Mouse (Mus musculus) heart, embryonic 14.5 days (tissue): ENCODE measurements around the gene Ralgds. TPM values are rescaled to one million over a fixed set of nuclear protein-coding genes. Genes with fewer than 3 reads are reported as not detected.

Source experiments
- ATAC-seq: fragments of 200-750 bp; cut with Nextera tagmentation; 2 replicates; pipeline ENCODE4 v1.8.0; 2017; ENCODE audit warnings: low read depth, moderate TSS enrichment; ENCODE audit not compliant: insufficient number of reproducible peaks, insufficient read depth, low FRiP score
- H3K27ac ChIP-seq, 2 experiments: fragments of 200-500 bp in 1 of 2; fragments of 300-500 bp in 1 of 2; sonication (generic) in 1 of 2; replicated peaks in 1 of 2; 2 replicates each; pipeline ENCODE4 v1.5.1; 2012 to 2014; ENCODE audit warnings: low read depth in 2 of 2, low read length in 2 of 2, control low read depth in 1 of 2, mild to moderate bottlenecking in 1 of 2, mixed read lengths in 1 of 2; ENCODE audit not compliant: control insufficient read depth in 1 of 2, insufficient read depth in 1 of 2
- H3K27me3 ChIP-seq: fragments of 300-500 bp; sonication (generic); 2 replicates; pipeline ENCODE4 v1.6.1; 2014; ENCODE audit warnings: mild to moderate bottlenecking, low read length, control low read depth; ENCODE audit not compliant: control insufficient read depth, insufficient read depth
- H3K36me3 ChIP-seq: fragments of 300-500 bp; sonication (generic); 2 replicates; pipeline ENCODE4 v1.6.1; 2014; ENCODE audit warnings: mild to moderate bottlenecking, control low read depth, low read length, mixed read lengths; ENCODE audit not compliant: control insufficient read depth, insufficient read depth
- H3K4me1 ChIP-seq, 2 experiments: fragments of 200-500 bp in 1 of 2; fragments of 300-500 bp in 1 of 2; sonication (generic) in 1 of 2; 2 replicates each; pipeline ENCODE4 v1.6.1; 2012 to 2014; ENCODE audit warnings: low read length in 2 of 2, control low read depth in 1 of 2, mixed read lengths in 1 of 2; ENCODE audit not compliant: control insufficient read depth in 2 of 2, insufficient read depth in 2 of 2
- H3K4me2 ChIP-seq: fragments of 300-500 bp; sonication (generic); 2 replicates; pipeline ENCODE4 v1.6.1; 2014; ENCODE audit warnings: mild to moderate bottlenecking, low read length
- H3K4me3 ChIP-seq, 2 experiments: fragments of 200-500 bp in 1 of 2; fragments of 300-500 bp in 1 of 2; sonication (generic) in 1 of 2; 2 replicates each; pipeline ENCODE4 v1.5.1; 2012 to 2014; ENCODE audit warnings: low read length in 2 of 2, mild to moderate bottlenecking in 2 of 2, control low read depth in 1 of 2, low read depth in 1 of 2, moderate library complexity in 1 of 2; ENCODE audit not compliant: control insufficient read depth in 1 of 2, insufficient read depth in 1 of 2
- H3K9ac ChIP-seq: fragments of 300-500 bp; sonication (generic); 2 replicates; pipeline ENCODE4 v1.6.1; 2014; ENCODE audit warnings: mild to moderate bottlenecking, low read length
- H3K9me3 ChIP-seq: fragments of 300-500 bp; sonication (generic); 2 replicates; pipeline ENCODE4 v1.6.1; 2016; ENCODE audit warnings: low read length, control low read depth; ENCODE audit not compliant: control insufficient read depth
- whole genome bisulfite sequencing: fragments of 180-500 bp; shearing (Covaris S2); extraction: QIAGEN DNeasy Blood & Tissue Kit; methylation state at CpG from one replicate; pipeline ENCODE4 v1.1.7; 2014; 5-methylcytosine and 5-hydroxymethylcytosine counted together
- polyA plus RNA-seq: library from polyadenylated mRNA; unstranded; fragments of >200 nt; fragmentation: Nextera tagmentation; extraction: Ambion mirVana; gene quantifications from 2 replicates; pipeline ENCODE4 v1.2.1, GENCODE M21; 2014

Gene Ralgds
- polyA plus RNA-seq: 20.1 and 21.1 TPM in 2 replicates

DNA sequence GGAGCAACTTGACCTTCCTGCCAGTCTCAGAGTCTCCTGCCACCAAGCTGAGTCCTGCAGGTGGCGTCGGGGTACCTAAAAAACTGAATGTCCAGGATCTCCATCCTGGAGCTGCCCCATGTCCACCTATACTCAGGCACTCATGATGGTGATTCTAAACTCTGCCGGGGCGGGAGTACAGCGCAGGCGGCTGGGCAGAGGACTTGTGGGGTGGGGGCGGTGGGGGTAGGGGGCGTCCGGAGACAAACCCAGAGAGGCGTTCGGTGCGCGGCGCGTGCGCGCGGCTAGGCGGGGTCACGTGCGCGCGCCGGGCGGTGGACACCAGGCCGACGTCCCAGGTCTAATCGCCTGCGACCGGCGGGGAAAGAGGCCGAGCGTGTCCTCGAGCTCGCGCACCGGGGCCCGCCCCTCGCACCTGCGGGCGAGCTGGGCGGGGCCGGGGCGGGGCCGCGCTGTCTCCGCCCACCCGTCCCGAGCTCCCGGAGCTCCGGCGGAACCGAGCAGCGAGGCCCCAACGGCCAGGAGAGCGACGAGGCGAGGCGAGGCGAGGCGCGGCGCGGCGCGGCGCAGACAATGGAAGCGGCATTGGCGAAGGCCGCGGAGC lies at the start of gene Ralgds:
Gene Ralgds, plus strand, starts transcription at position 328 of the 604 bp plus-strand sequence.
- Histone ChIP-seq H3K27ac (no peak within 1 kb of the TSS; a peak in 1 of 4 replicates), H3K4me2 (peak within 1 kb of the TSS; percentile 100), H3K9me3 (no peaks in the 10 kb centered on the region), H3K9ac (peak within 1 kb of the TSS; percentile 87), H3K4me1 (peaks cover 11 to 19% of the 10 kb centered on the region in 2 experiments), H3K27me3 (no peaks in the 10 kb centered on the region), H3K36me3 (no peaks in the 10 kb centered on the region), H3K4me3 (peak within 1 kb of the TSS; percentile 71 to 77)
- WGBS: under 1% methylated on average over 55 of the region's 71 CpGs
- peak; percentile 60; the same call in 1 of the 2 replicates for ATAC-seq

DNA sequence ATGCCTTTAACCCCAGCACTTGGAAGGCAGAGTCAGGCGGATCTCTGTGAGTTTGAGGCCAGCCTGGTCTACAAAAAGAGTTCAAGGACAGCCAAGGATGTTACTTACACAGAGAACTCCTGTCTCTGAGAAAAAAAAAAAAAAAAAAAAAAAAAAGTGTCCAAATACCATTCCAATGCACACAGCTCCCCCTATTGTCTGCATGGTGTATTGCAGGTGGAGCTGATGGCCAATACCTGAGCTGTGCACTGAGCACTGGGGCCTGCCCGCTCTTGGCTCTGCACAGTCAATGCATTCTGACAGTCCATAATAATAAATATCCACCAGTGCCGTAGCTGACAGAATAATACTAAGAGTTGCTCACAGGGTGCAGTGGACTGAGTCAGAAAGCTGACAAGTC lies 49.0 kb upstream of the Ralgds start:
- ATAC-seq: no peak
- no peak overlapping the region for H3K9ac ChIP-seq
- H3K4me3 ChIP-seq: no peak overlapping the region
- H3K27me3 ChIP-seq: peaks cover 17% of the 10 kb centered on the region
- no peaks in the 10 kb centered on the region; the same call in 1 of the 2 replicates for H3K36me3 ChIP-seq
- H3K4me1 ChIP-seq: peaks cover 8 to 11% of the 10 kb centered on the region in 2 experiments
- 43% methylated on average over 3 of the region's 3 CpGs for WGBS
- H3K4me2 ChIP-seq: no peak overlapping the region
- H3K27ac ChIP-seq: no peak overlapping the region
- H3K9me3 ChIP-seq: no peaks in the 10 kb centered on the region

- Histone ChIP-seq H3K9me3 (no peaks in the 10 kb centered on the region), H3K27me3 (peaks cover 17% of the 10 kb centered on the region), H3K4me2 (no peak overlapping the region), H3K4me1 (peaks cover 8 to 13% of the 10 kb centered on the region in 2 experiments), H3K36me3 (peaks cover 10% of the 10 kb centered on the region), H3K4me3 (no peak overlapping the region), H3K9ac (no peak overlapping the region), H3K27ac (no peak overlapping the region)
- no peak for ATAC-seq
- WGBS: 78% methylated on average over 9 of the region's 9 CpGs
Observed at GRCm38 (mm10) chr2:28464919-28465318, 48.0 kb upstream of the Ralgds start.

GRCm38 (mm10) chr2:28465836-28466518 lies 46.9 kb upstream of the Ralgds start, which contains the start of gene 1700007K13Rik:
Gene 1700007K13Rik, minus strand, starts transcription at chr2:28466332.
- Histone ChIP-seq H3K36me3 (peaks cover 21% of the 10 kb centered on the region), H3K4me1 (peaks cover 8 to 13% of the 10 kb centered on the region in 2 experiments), H3K9ac (peak within 1 kb of the TSS; percentile 48), H3K9me3 (no peaks in the 10 kb centered on the region), H3K27ac (no peak within 1 kb of the TSS), H3K27me3 (peaks cover 17% of the 10 kb centered on the region), H3K4me2 (peak within 1 kb of the TSS; percentile 65), H3K4me3 (peak within 1 kb of the TSS; percentile 13 to 27)
- WGBS: 3% methylated on average over 25 of the region's 25 CpGs
- 0 out of 2 replicates have a peak, but pooled peaks have one; percentile 33 for ATAC-seq

GRCm38 (mm10) chr2:28467860-28468485 lies 45.0 kb upstream of the Ralgds start, which contains the start of gene Mrps2:
Gene Mrps2, plus strand, starts transcription at chr2:28468066.
- ATAC-seq: peak; percentile 89
- Histone ChIP-seq H3K27me3 (peaks cover 17% of the 10 kb centered on the region), H3K4me2 (peak within 1 kb of the TSS; percentile 82), H3K9ac (peak within 1 kb of the TSS; percentile 89), H3K27ac (peak within 1 kb of the TSS in 1 of 2 experiments; percentile 57; a peak in 2 of 4 replicates), H3K4me1 (peaks cover 8 to 13% of the 10 kb centered on the region in 2 experiments), H3K4me3 (peak within 1 kb of the TSS; percentile 71 to 83), H3K9me3 (peaks cover 4% of the 10 kb centered on the region; the same call in 1 of the 2 replicates), H3K36me3 (peaks cover 28% of the 10 kb centered on the region)
- under 1% methylated on average over 50 of the region's 52 CpGs for WGBS

DNA sequence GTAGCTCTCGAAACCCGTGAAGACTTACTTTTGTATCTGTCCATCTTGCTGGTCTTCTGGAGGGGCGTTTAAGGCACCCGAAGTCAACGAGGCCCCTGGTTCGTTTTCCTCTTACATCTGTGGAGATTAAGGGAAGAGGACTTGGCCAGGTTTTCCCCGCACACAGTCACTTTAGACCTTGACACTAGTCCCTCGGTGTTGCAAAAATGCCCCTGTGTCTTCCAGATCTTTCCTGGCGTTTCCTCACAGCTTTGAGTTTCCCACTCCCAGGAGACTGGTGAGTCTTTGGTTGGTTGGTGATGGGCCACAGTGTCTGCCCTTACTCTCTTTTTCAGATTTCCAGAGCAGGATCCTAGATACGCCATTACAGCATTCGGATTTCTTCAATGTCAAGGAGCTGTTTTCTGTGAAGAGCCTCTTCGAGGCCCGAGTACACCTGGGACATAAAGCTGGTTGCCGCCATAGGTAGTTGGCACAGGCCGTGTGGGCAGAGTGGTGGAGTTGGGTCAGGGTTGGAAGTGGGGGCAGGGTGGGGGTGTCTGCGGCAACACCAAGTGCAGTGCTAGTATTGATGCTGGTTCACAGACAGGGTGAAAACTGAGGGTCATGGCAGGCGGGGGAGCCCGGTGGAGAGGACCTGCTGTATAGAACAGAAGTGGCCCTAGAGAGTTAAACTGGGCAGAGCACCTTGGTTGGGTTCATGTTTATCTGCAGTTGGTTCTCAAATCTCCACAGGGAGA lies 44.3 kb upstream of the Ralgds start:
- Histone ChIP-seq H3K9ac (peak overlapping the region; percentile 89), H3K9me3 (peaks cover 6% of the 10 kb centered on the region; the same call in 1 of the 2 replicates), H3K4me1 (peaks cover 8 to 13% of the 10 kb centered on the region in 2 experiments), H3K4me3 (peak overlapping the region; percentile 71 to 83), H3K36me3 (peaks cover 28% of the 10 kb centered on the region), H3K4me2 (peak overlapping the region; percentile 82), H3K27me3 (peaks cover 17% of the 10 kb centered on the region), H3K27ac (no peak overlapping the region)
- 48% methylated on average over 18 of the region's 18 CpGs for WGBS
- ATAC-seq: no peak

DNA sequence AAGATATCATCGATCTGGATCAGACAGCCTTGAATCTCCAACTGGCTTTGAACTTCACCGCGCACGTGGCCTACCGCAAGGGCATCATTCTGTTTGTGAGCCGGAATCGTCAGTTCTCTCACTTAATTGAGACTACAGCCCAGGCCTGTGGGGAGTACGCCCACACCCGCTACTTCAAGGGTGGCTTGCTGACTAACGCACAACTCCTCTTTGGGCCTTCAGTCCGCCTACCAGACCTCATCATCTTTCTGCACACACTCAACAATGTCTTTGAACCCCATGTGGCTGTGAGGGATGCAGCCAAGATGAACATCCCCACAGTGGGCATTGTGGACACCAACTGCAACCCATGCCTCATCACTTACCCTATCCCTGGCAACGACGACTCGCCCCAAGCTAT lies 43.5 kb upstream of the Ralgds start:
- Histone ChIP-seq H3K4me1 (peaks cover 8 to 13% of the 10 kb centered on the region in 2 experiments), H3K4me3 (no peak overlapping the region), H3K9ac (no peak overlapping the region), H3K9me3 (peaks cover 6% of the 10 kb centered on the region; the same call in 1 of the 2 replicates), H3K27ac (no peak overlapping the region), H3K27me3 (peaks cover 14% of the 10 kb centered on the region), H3K36me3 (peaks cover 28% of the 10 kb centered on the region), H3K4me2 (no peak overlapping the region)
- ATAC-seq: no peak
- WGBS: 96% methylated on average over 14 of the region's 14 CpGs
